Mouse (Mus musculus): Measurements from ENCODE around the gene Gnaq. TPM values are rescaled to one million over a fixed set of nuclear protein-coding genes. Genes with fewer than 3 reads are reported as not detected.

Gnaq gene
- polyA plus RNA-seq, 1 experiment from 2014 or later: 23.3 TPM

GRCm38 (mm10) chr19:16280231-16280630 is 147.6 kb downstream of the Gnaq start:
- Histone ChIP-seq H3K36me3 (ENCODE audit: control insufficient read depth, insufficient read depth, low read length) (no peaks in the 10 kb centered on the region), H3K9me3 (ENCODE audit: control insufficient read depth, low read depth, low read length) (no peaks in the 10 kb centered on the region), H3K4me2 (replicated peaks; ENCODE audit: low read depth, low read length) (no peak overlapping the region), H3K27me3 (ENCODE audit: control insufficient read depth, insufficient read depth, low read length) (no peaks in the 10 kb centered on the region), H3K4me3 (ENCODE audit: low read depth, low read length) (no peak overlapping the region), H3K4me1 (ENCODE audit: control insufficient read depth, insufficient read depth, low read length) (peaks cover 5% of the 10 kb centered on the region; the same call in 1 of the 2 replicates), H3K27ac (ENCODE audit: low read length) (no peak overlapping the region), H3K9ac (replicated peaks; ENCODE audit: low read depth, low read length) (no peak overlapping the region)
- no peak for ATAC-seq (ENCODE audit: insufficient number of reproducible peaks, insufficient read depth, low FRiP score, low read depth)
- WGBS: 69% methylated on average over 4 of the region's 4 CpGs

- H3K36me3 ChIP-seq (ENCODE audit: control insufficient read depth, insufficient read depth, low read length): no peaks in the 10 kb centered on the region
- no peaks in the 10 kb centered on the region for H3K9me3 ChIP-seq (ENCODE audit: control insufficient read depth, low read depth, low read length)
- H3K4me2 ChIP-seq (replicated peaks; ENCODE audit: low read depth, low read length): no peak overlapping the region
- WGBS: 75% methylated on average over 11 of the region's 11 CpGs
- no peaks in the 10 kb centered on the region for H3K27me3 ChIP-seq (ENCODE audit: control insufficient read depth, insufficient read depth, low read length)
- H3K4me1 ChIP-seq (ENCODE audit: control insufficient read depth, insufficient read depth, low read length): peaks cover 8% of the 10 kb centered on the region; the same call in 1 of the 2 replicates
- H3K9ac ChIP-seq (replicated peaks; ENCODE audit: low read depth, low read length): no peak overlapping the region
- no peak for ATAC-seq (ENCODE audit: insufficient number of reproducible peaks, insufficient read depth, low FRiP score, low read depth)
- H3K27ac ChIP-seq (ENCODE audit: low read length): no peak overlapping the region
- no peak overlapping the region for H3K4me3 ChIP-seq (ENCODE audit: low read depth, low read length)
Observed at GRCm38 (mm10) chr19:16285051-16286028, 152.7 kb downstream of the Gnaq start.

DNA sequence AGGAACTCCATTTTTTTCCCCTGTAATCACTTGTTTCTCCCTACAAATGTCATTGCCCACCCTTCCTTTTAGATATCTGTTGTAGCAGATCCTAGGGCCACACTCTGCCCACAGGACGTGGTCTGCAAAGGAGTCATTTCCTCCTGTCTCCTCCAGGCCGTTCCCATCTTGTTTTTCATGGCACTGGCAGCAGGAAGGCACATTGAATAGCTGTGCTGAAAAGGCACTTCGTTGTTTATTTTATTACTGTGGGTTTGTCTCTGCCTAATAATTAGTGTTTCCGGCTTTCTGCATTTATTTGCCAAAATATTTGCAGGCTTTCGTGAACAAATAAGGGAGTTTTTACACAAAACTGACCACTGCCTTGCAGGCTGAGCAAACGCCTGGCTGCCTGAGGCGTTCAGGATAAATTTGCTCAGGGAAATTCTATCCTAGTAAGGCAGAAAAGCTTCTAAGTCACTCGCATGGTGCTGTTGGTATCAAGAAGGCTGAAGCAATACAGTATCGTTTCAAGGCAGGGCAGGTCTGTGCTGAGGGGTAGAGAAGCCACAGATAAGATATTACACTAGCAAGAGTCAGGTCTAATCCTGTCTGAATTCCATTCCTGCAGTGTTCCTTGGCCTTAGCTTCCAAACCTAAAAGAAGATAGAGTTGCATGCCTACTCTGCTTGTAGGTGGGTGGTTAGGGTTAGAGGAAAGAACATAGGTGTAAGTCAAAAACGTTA is 154.0 kb downstream of the Gnaq start:
- Histone ChIP-seq H3K36me3 (ENCODE audit: control insufficient read depth, insufficient read depth, low read length) (no peaks in the 10 kb centered on the region), H3K27ac (ENCODE audit: low read length) (0 out of 2 replicates have a peak overlapping the region, but pooled peaks have one; percentile 4), H3K4me2 (replicated peaks; ENCODE audit: low read depth, low read length) (no peak overlapping the region), H3K4me3 (ENCODE audit: low read depth, low read length) (no peak overlapping the region), H3K4me1 (ENCODE audit: control insufficient read depth, insufficient read depth, low read length) (peaks cover 8% of the 10 kb centered on the region; the same call in 1 of the 2 replicates), H3K9me3 (ENCODE audit: control insufficient read depth, low read depth, low read length) (no peaks in the 10 kb centered on the region), H3K27me3 (ENCODE audit: control insufficient read depth, insufficient read depth, low read length) (no peaks in the 10 kb centered on the region), H3K9ac (replicated peaks; ENCODE audit: low read depth, low read length) (no peak overlapping the region)
- no peak for ATAC-seq (ENCODE audit: insufficient number of reproducible peaks, insufficient read depth, low FRiP score, low read depth)
- 44% methylated on average over 10 of the region's 10 CpGs for WGBS

DNA sequence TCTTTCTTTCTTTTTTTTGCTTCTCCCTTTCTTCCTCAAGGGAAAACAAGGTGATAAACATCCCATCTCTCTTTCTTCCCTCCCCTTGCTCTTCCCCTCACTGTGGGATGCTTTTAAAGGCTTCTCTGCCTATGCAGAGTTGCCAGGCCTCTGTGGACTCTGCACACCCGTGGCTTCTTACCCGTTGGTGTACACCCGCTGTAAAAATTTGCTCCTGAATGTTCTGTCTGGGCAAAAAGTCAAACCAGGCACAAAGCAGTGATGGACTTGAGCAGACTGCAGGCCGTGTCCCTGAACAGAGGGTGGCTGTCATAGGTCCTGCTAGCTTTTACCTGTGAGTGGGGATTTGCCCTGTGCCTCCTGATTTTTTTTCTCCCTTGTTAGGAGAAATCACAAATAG is 154.7 kb downstream of the Gnaq start:
- H3K4me2 ChIP-seq (replicated peaks; ENCODE audit: low read depth, low read length): no peak overlapping the region
- WGBS: 82% methylated on average over 4 of the region's 4 CpGs
- no peak overlapping the region for H3K27ac ChIP-seq (ENCODE audit: low read length)
- H3K36me3 ChIP-seq (ENCODE audit: control insufficient read depth, insufficient read depth, low read length): no peaks in the 10 kb centered on the region
- no peaks in the 10 kb centered on the region for H3K27me3 ChIP-seq (ENCODE audit: control insufficient read depth, insufficient read depth, low read length)
- no peaks in the 10 kb centered on the region for H3K9me3 ChIP-seq (ENCODE audit: control insufficient read depth, low read depth, low read length)
- no peak for ATAC-seq (ENCODE audit: insufficient number of reproducible peaks, insufficient read depth, low FRiP score, low read depth)
- H3K4me3 ChIP-seq (ENCODE audit: low read depth, low read length): no peak overlapping the region
- H3K4me1 ChIP-seq (ENCODE audit: control insufficient read depth, insufficient read depth, low read length): peaks cover 12% of the 10 kb centered on the region
- H3K9ac ChIP-seq (replicated peaks; ENCODE audit: low read depth, low read length): no peak overlapping the region

DNA sequence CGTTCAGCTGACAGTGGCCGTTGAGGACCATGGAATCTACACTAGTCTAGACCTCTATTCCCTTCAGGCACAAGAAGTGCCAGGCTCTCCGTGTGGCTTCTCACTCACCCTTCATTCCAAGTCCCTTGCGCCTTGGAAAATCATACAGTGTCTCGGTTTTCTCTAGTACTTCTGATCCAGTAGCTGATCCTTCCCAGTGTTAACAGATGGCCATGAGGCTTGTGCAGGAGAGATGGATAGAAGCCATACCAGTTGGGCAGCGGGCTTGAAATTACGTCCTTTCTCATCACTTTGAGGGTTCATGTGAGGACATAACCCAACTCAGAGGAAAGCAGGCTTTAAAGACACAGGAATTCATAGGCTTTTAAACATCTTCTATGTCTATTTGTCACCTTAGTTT is 155.3 kb downstream of the Gnaq start:
- Histone ChIP-seq H3K9ac (replicated peaks; ENCODE audit: low read depth, low read length) (no peak overlapping the region), H3K4me3 (ENCODE audit: low read depth, low read length) (no peak overlapping the region), H3K27ac (ENCODE audit: low read length) (no peak overlapping the region), H3K4me2 (replicated peaks; ENCODE audit: low read depth, low read length) (no peak overlapping the region), H3K9me3 (ENCODE audit: control insufficient read depth, low read depth, low read length) (no peaks in the 10 kb centered on the region), H3K36me3 (ENCODE audit: control insufficient read depth, insufficient read depth, low read length) (no peaks in the 10 kb centered on the region), H3K27me3 (ENCODE audit: control insufficient read depth, insufficient read depth, low read length) (no peaks in the 10 kb centered on the region), H3K4me1 (ENCODE audit: control insufficient read depth, insufficient read depth, low read length) (peaks cover 12% of the 10 kb centered on the region)
- ATAC-seq (ENCODE audit: insufficient number of reproducible peaks, insufficient read depth, low FRiP score, low read depth): no peak
- WGBS: 86% methylated on average over 7 of the region's 7 CpGs

GRCm38 (mm10) chr19:16291088-16291487 is 158.5 kb downstream of the Gnaq start:
- Histone ChIP-seq H3K9me3 (ENCODE audit: control insufficient read depth, low read depth, low read length) (no peaks in the 10 kb centered on the region), H3K4me1 (ENCODE audit: control insufficient read depth, insufficient read depth, low read length) (peaks cover 4% of the 10 kb centered on the region; the same call in 1 of the 2 replicates), H3K4me3 (ENCODE audit: low read depth, low read length) (no peak overlapping the region), H3K4me2 (replicated peaks; ENCODE audit: low read depth, low read length) (no peak overlapping the region), H3K9ac (replicated peaks; ENCODE audit: low read depth, low read length) (no peak overlapping the region), H3K27ac (ENCODE audit: low read length) (no peak overlapping the region), H3K36me3 (ENCODE audit: control insufficient read depth, insufficient read depth, low read length) (no peaks in the 10 kb centered on the region), H3K27me3 (ENCODE audit: control insufficient read depth, insufficient read depth, low read length) (no peaks in the 10 kb centered on the region)
- 91% methylated on average over 3 of the region's 3 CpGs for WGBS
- ATAC-seq (ENCODE audit: insufficient number of reproducible peaks, insufficient read depth, low FRiP score, low read depth): no peak

DNA sequence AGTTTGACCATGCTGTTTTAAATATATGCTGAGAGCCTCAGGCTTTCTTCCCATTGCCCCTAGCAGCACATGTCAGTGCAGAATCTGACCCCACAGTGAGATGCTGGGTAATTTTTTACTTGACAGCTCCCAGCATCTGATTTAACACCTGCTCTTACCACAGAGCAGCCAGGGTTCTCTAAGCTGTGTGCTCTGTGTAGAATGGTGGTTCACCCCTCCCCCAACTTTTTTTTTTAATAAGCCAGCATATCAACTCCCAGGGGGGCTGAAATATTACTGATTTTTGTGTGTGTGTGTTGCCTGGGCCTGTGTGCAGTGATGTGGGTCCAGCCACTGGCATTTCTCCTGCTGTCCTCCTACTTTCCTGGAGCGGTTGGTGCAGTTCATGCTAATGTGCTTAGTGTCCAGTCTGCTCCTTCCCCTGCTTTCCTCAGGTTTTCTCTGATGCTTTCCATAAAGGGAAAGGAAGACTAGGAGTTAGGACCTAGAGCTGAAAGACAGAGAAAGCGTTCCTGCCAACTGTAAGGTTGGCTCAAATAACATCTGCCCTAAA is 159.5 kb downstream of the Gnaq start:
- no peaks in the 10 kb centered on the region for H3K27me3 ChIP-seq (ENCODE audit: control insufficient read depth, insufficient read depth, low read length)
- H3K9me3 ChIP-seq (ENCODE audit: control insufficient read depth, low read depth, low read length): no peaks in the 10 kb centered on the region
- H3K9ac ChIP-seq (replicated peaks; ENCODE audit: low read depth, low read length): no peak overlapping the region
- WGBS: 62% methylated on average over 2 of the region's 2 CpGs
- H3K27ac ChIP-seq (ENCODE audit: low read length): no peak overlapping the region
- no peak overlapping the region for H3K4me3 ChIP-seq (ENCODE audit: low read depth, low read length)
- H3K4me1 ChIP-seq (ENCODE audit: control insufficient read depth, insufficient read depth, low read length): peaks cover 4% of the 10 kb centered on the region; the same call in 1 of the 2 replicates
- ATAC-seq (ENCODE audit: insufficient number of reproducible peaks, insufficient read depth, low FRiP score, low read depth): no peak
- H3K4me2 ChIP-seq (replicated peaks; ENCODE audit: low read depth, low read length): no peak overlapping the region
- H3K36me3 ChIP-seq (ENCODE audit: control insufficient read depth, insufficient read depth, low read length): no peaks in the 10 kb centered on the region

GRCm38 (mm10) chr19:16292978-16293377 is 160.3 kb downstream of the Gnaq start:
- peaks cover 4% of the 10 kb centered on the region; the same call in 1 of the 2 replicates for H3K4me1 ChIP-seq (ENCODE audit: control insufficient read depth, insufficient read depth, low read length)
- WGBS: 96% methylated on average over 1 of the region's 1 CpGs
- no peak for ATAC-seq (ENCODE audit: insufficient number of reproducible peaks, insufficient read depth, low FRiP score, low read depth)

More at GRCm38 (mm10) chr19:16292978-16293377, 160.3 kb downstream of the Gnaq start:
- no peaks in the 10 kb centered on the region for H3K9me3 ChIP-seq (ENCODE audit: control insufficient read depth, low read depth, low read length)
- no peak overlapping the region for H3K9ac ChIP-seq (replicated peaks; ENCODE audit: low read depth, low read length)
- H3K4me2 ChIP-seq (replicated peaks; ENCODE audit: low read depth, low read length): no peak overlapping the region
- no peak overlapping the region for H3K27ac ChIP-seq (ENCODE audit: low read length)
- no peaks in the 10 kb centered on the region for H3K36me3 ChIP-seq (ENCODE audit: control insufficient read depth, insufficient read depth, low read length)
- H3K27me3 ChIP-seq (ENCODE audit: control insufficient read depth, insufficient read depth, low read length): no peaks in the 10 kb centered on the region
- no peak overlapping the region for H3K4me3 ChIP-seq (ENCODE audit: low read depth, low read length)
